In the genomic region with DNA sequence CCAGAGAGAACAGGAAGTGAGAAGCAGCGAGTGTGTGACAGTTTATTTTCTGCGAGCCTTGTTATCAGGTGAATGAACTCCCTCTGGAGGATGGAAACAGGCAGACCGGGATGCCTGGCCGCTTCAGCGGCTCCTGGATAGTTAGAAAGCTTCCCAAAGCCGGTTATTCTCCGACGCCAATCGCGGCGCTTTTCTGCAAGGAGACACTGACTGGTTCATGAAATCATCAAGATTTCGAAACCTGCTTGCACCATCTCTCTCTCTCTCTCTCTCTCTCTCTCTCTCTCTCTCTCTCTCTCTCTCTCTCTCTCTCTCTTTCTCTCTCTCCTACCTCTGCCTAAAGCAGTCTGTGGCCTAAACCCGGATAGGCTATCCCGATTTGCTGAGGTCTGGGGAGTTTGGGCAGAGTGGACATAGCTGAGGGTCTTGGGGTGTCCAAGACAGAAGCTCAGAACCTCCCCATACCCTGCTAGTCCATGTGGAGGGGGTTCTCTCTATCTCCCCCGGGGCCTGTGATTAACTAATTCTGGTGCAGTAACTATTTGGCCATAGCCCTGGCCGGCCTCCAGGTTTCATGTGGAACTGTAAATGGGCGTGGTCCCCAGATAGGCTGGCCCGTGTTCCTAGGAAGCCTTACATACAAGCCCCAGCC, we compare ENCODE assay signal across 1 mouse cellular context.
TF ChIP-seq lines count a peak whose summit lies in the region.

No protein-coding gene starts in this region.

TF ChIP-seq in MEL, 35 proteins besides CTCF, POLR2A, EP300 and RAD21 (continued from another document):
- TF ChIP-seq MXI1 (IDR thresholded peaks at IDR 0.05; ENCODE audit: low read depth, low read length) (peak; percentile 46; the same call in 1 of the 2 replicates), TAL1 (IDR thresholded peaks at IDR 0.05; ENCODE audit: low read length) (peak; percentile 33; the same call in 1 of the 2 replicates), GABPA (IDR thresholded peaks at IDR 0.05; ENCODE audit: low read depth, low read length) (no peak), NELFE (IDR thresholded peaks at IDR 0.05; ENCODE audit: low read depth, low read length) (peak; percentile 68), UBTF (IDR thresholded peaks at IDR 0.05; ENCODE audit: borderline replicate concordance, insufficient read depth, low read depth, low read length) (no peak), ZNF384 (IDR thresholded peaks at IDR 0.05; ENCODE audit: low read depth, low read length) (no peak), NRF1 (IDR thresholded peaks at IDR 0.05; ENCODE audit: insufficient read depth, low read depth, low read length, poor library complexity, severe bottlenecking) (no peak), USF1 (IDR thresholded peaks at IDR 0.05; ENCODE audit: low read depth, low read length) (no peak), RCOR1 (IDR thresholded peaks at IDR 0.05; ENCODE audit: low read depth, low read length) (peak; percentile 51), ZC3H11A (IDR thresholded peaks at IDR 0.05; ENCODE audit: low read depth, low read length) (no peak), TCF12 (IDR thresholded peaks at IDR 0.05; ENCODE audit: low read depth, low read length) (peak; percentile 67; the same call in 1 of the 2 replicates), GATA1 (IDR thresholded peaks at IDR 0.05; ENCODE audit: low read depth, low read length) (peak; percentile 74), POLR2AphosphoS2 (IDR thresholded peaks at IDR 0.05; ENCODE audit: low read length) (0 out of 2 replicates have a peak, but pooled peaks have one; percentile 57), HCFC1 (IDR thresholded peaks at IDR 0.05; ENCODE audit: low read depth, low read length) (no peak), ZMIZ1 (IDR thresholded peaks at IDR 0.05; ENCODE audit: low read depth, low read length) (no peak), E2F4 (IDR thresholded peaks at IDR 0.05; ENCODE audit: borderline replicate concordance, low read depth, low read length) (no peak), SIN3A (IDR thresholded peaks at IDR 0.05; ENCODE audit: low read length) (peak; percentile 70), MYC (IDR thresholded peaks at IDR 0.05; ENCODE audit: low read depth, low read length) (peak; percentile 82), MAZ (IDR thresholded peaks at IDR 0.05; ENCODE audit: low read depth, low read length) (no peak)
TF ChIP-seq in MEL: peak in this region for 16.
